Mouse (Mus musculus) central nervous system, embryonic 14 days (tissue): Measurements from ENCODE around the gene Lamtor5. TPM values are rescaled to one million over a fixed set of nuclear protein-coding genes. Genes with fewer than 3 reads are reported as not detected.

Experiments
- polyA plus RNA-seq: library from polyadenylated mRNA; depleted of rRNA; stranded (reverse); fragments of >200 nt; gene quantifications from 2 replicates; pipeline ENCODE4 v1.2.3, GENCODE M21; 2012; rRNA removed

Gene Lamtor5
- 108 and 140 TPM in 2 replicates for polyA plus RNA-seq

DNA sequence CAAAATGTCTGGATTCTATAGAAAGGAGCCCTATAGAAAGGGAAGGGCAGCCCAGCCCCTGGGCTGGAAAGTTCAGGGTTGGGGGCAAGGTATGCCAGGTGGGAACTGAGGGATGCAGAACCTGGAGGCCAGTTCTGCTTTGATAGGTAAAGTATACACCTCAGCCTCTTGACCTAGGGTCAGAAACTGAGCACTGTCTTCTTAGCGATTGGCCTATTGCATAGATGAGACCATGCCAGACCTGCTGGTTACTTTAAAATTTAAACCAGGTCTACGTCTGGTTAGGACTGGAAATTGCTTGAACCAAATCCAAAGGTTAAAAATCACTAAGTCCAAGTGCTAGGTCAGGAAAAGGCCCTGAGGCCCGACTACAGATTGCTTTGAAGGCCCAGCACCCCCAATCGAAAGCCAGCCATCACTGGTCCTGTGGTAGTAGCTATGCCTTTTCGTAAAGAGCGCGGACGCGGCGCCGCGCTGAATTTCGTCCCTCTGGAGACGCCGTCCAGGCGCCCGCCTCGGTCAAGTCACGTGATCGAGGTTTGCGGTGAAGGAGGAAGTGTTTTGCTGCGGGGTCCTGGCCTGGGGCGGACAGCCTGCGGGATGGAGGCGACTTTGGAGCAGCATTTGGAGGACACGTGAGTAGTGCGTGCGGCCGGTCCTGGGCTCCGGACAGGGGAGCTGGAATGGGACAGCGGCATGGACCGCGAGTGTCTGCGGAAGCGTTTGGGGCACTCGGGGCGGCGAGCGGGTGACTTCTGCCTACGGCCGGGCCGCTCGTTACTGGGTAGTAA is at the start of gene Lamtor5:
Gene Lamtor5, plus strand, starts transcription at position 380 of the 791 bp plus-strand sequence.

DNA sequence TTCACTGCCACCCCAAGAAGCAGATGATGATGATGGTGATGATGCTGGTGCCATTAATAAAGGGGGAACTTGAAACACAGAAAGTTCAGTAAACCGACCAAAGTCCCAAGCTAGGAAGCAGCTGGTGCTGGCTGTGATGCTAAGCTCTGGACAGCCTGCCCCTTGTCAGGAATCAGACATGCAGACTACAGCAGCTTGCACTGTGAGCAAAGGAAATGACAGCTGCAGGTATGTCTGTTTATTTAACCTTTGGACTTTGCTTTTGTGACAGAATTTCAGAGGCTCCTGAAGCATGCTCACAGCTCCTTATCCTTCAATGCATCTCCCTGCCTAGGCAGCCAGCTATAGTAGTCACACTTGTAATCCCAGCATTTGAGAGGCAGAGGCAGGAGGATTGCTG is 48.1 kb upstream of the Lamtor5 start, which contains the start of gene A630076J17Rik:
Gene A630076J17Rik, plus strand, starts transcription at position 88 of the 400 bp plus-strand sequence.

DNA sequence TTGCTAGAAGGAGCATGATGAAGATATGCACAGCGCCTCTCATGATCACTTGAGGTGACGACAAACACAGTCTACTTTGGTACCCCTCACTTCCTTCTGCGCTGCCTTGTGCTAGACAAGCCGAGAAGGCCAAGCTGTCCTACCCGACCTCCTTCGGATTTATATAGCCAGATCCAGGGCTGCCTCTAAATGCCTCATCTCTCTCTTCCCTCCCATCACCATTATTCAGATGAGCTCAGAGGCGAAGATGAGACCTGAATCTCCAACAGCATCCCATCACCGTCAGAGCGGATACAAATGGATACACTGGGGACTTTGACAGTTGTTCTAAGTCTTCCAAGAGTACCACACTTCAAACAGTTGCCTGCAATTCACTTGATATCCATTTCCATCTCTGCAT is 39.1 kb upstream of the Lamtor5 start, which contains the start of gene Prok1:
Gene Prok1, minus strand, starts transcription at position 101 of the 400 bp plus-strand sequence.

DNA sequence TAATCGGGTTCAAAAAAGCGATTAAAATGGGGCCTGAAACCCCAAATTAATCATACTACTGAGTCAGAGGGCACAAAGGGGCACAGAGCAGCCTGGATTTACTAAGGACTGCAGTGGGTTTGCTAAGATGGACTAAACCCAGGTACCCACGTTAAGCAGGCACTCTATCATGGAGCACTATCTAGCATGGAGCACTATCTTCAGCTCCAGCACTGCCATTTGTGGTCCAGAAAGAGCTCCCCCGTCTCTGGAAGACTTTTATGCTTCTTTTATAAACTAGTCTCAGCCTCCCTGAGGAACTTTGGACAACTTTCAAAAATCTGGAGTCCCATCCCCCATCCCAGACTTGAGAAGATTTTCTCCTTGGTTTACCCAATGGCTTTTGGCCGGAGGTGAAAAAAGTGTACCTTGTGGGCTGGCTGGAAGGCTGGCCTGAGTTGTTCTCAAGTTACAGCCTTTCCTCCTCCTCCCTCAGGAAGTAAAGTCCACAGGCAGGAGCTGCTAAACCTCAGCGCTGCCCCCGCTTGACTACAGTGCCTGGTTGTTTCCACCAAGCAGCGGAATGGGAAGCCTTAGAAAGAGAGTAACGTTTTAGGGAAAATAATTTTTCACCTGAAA is 12.2 kb downstream of the Lamtor5 start, which contains the start of gene Slc16a4:
Gene Slc16a4, plus strand, starts transcription at position 467 of the 618 bp plus-strand sequence.

Other genes with a start within 250 kb of the Lamtor5 start
- 6.1 and 7.5 TPM in 2 replicates for gene Kcna3, start 242.7 kb upstream of the Lamtor5 start, polyA plus RNA-seq
- gene Kcna2, start 177.7 kb upstream of the Lamtor5 start, polyA plus RNA-seq, result 1.9 and 2.7 TPM in 2 replicates
- not detected in 2 replicates for gene Kcna10, start 95.8 kb upstream of the Lamtor5 start, polyA plus RNA-seq
- gene Cym, start 57.1 kb upstream of the Lamtor5 start, polyA plus RNA-seq, result 0.71 and 0.96 TPM in 2 replicates
- not detected in 2 replicates for gene A630076J17Rik, start 48.2 kb upstream of the Lamtor5 start, polyA plus RNA-seq
- 0.71 and 0.86 TPM in 2 replicates for gene Prok1, start 39.2 kb upstream of the Lamtor5 start, polyA plus RNA-seq
- gene Slc16a4, start 12.4 kb downstream of the Lamtor5 start, polyA plus RNA-seq, result 1.0 and 1.8 TPM in 2 replicates
- gene Rbm15, start 54.8 kb downstream of the Lamtor5 start, polyA plus RNA-seq, result 5.0 and 5.6 TPM in 2 replicates
- 6.9 and 9.5 TPM in 2 replicates for gene Kcnc4, start 180.7 kb downstream of the Lamtor5 start, polyA plus RNA-seq
- 28.2 and 31.8 TPM in 2 replicates for gene Slc6a17, start 239.2 kb downstream of the Lamtor5 start, polyA plus RNA-seq